Mouse (Mus musculus) neutrophil, adult 5-6 weeks (primary cell): Measurements from ENCODE around the gene Irgm2. TPM values are rescaled to one million over a fixed set of nuclear protein-coding genes. Genes with fewer than 3 reads are reported as not detected.

Experiments used
- ATAC-seq: fragments of 151-379, 151-347 bp; 2 replicates; pipeline ENCODE4 v1.8.0; 2017; ENCODE audit warnings: mild to moderate bottlenecking, moderate TSS enrichment; ENCODE audit not compliant: insufficient number of reproducible peaks, poor library complexity, low FRiP score, severe bottlenecking; ENCODE audit errors: extremely low read depth
- total RNA-seq: library from RNA; stranded (forward); fragments of 200-1000 nt; gene quantifications from 2 replicates; pipeline ENCODE4 v1.2.3, GENCODE M21; 2017

The Irgm2 gene
- total RNA-seq, 1 experiment from 2014 or later: 66.7 TPM

DNA sequence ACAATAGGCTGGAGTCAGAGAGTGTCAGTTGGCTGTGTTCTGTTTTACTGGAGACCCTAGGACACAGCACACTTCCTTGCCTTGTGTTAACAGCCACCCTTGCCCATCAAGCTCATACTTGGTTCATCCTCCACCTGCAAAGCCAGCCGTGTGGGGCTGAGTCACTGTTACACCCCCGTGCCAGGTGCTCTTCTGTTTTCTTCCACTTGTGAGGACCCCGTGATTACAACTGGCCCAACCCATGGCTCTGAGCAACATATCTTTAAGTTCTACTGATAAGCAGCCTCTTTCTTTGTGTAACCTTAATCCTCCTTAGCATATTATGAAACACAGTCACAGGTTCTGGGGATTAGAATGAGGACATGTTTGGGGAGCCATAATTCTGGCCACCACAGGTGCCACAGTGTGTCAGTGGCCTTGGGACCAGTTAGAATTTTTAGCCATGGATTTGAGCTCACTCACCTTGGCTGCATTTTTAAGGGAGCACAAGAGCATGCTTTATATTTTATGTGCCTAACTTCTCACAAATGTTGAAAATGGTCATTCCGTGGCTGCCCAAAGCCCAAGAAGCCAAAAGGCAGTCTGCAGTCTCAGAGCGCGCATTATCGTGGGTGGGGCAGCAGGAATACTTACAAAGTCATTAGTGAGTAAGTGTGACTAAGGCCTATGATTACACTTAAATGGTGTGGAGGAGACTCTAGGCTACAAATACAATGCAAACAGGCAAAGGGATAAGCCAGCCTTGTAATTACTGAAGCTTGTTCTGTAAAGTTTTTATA, 50.0 kb downstream of the Irgm2 start:
- no peak for ATAC-seq

- no peak for ATAC-seq
These were observed 51.1 kb downstream of the Irgm2 start for GRCm38 (mm10) chr11:58250550-58250949.

GRCm38 (mm10) chr11:58254411-58254810, 55.0 kb downstream of the Irgm2 start:
- ATAC-seq: no peak

DNA sequence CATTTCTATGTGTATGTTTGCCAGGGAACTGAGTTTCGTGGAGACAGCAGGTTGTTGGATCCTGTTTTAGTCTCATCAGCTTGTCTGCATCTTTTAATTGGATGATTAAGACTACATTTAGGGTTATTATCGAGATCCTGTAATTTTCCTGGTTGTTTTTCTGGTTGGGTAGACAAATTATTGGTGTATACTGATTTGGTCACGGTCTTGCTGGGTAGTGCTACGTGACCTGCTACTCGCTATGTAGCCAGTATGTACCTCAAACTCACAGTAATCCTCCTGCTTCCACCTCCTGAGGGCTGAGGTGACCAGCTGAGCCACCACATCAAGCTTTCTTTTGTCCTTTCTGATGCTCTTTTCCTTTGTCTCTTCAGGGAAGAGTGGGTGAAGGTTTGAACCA, 58.4 kb downstream of the Irgm2 start:
- ATAC-seq: no peak

DNA sequence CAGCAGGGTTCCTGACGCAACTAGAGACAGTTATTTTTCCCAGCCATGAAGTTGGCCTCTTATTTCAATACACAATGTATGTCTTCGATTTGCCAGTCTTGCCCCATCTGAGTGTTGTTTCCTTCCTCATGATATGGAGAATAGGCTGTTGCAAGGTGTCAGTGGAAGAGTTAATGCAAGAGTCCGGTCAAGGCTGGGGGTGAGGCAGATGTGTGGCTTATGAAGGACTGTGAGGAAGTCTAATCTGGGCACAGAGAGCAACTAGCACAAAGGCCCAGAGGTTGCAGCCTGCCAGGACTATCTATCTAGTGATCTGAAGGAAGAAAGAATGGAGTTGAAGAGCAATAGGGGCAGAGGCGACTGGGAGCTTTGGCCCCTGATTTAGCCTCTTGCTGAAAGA, 60.7 kb downstream of the Irgm2 start:
- no peak for ATAC-seq

DNA sequence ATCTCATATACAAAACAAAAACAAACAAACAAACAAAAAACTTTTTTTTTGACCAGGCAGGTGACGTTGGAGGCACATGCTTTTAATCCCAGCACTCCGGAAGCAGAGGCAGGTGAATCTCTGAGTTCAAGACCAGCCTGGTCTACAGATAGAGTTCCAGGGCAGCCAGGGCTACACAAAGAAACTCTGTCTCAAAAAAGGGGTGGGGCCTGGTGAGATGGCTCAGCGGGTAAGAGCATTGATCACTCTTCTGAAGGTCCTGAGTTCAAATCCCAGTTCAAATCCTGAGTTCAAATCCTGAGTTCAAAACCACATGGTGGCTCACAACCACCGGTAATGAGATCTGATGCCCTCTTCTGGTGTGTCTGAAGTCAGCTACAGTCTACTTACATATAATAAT, 62.4 kb downstream of the Irgm2 start:
- ATAC-seq: no peak

GRCm38 (mm10) chr11:58262336-58262735, 62.9 kb downstream of the Irgm2 start:
- ATAC-seq: no peak

GRCm38 (mm10) chr11:58263516-58263915, 64.1 kb downstream of the Irgm2 start:
- no peak for ATAC-seq

GRCm38 (mm10) chr11:58264546-58264945, 65.1 kb downstream of the Irgm2 start:
- no peak for ATAC-seq

GRCm38 (mm10) chr11:58268285-58268684, 68.9 kb downstream of the Irgm2 start:
- no peak for ATAC-seq

Other genes with a start within 250 kb of the Irgm2 start
- gene Larp1, start 190.6 kb upstream of the Irgm2 start, total RNA-seq: 37.7 and 42.5 TPM in 2 replicates
- gene Gm12248, start 106.5 kb upstream of the Irgm2 start, total RNA-seq: not detected in 2 replicates
- gene Cnot8, start 95.5 kb upstream of the Irgm2 start, total RNA-seq: 63.9 and 75.6 TPM in 2 replicates
- 10.5 and 10.9 TPM in 2 replicates for gene Gemin5, start 31.1 kb upstream of the Irgm2 start, total RNA-seq
- 14.1 and 25.3 TPM in 2 replicates for gene Mrpl22, start 28.0 kb upstream of the Irgm2 start, total RNA-seq
- gene Igtp, start 62 bp upstream of the Irgm2 start, total RNA-seq: 43.5 and 46.2 TPM in 2 replicates
- gene 4930438A08Rik, start 75.2 kb downstream of the Irgm2 start, total RNA-seq: 0.98 TPM in 1 of 2 replicates, not detected in the other
- 18.3 and 21.7 TPM in 2 replicates for gene Zfp692, start 107.5 kb downstream of the Irgm2 start, total RNA-seq
- gene Zfp672, start 130.7 kb downstream of the Irgm2 start, total RNA-seq: 27.3 and 36.1 TPM in 2 replicates
- 20.5 and 34.0 TPM in 2 replicates for gene Sh3bp5l, start 131.1 kb downstream of the Irgm2 start, total RNA-seq
- not detected in 2 replicates for gene Lypd8, start 179.4 kb downstream of the Irgm2 start, total RNA-seq
- gene 1810065E05Rik, start 221.5 kb downstream of the Irgm2 start, total RNA-seq: not detected in 2 replicates
- gene Gm12253, start 232.9 kb downstream of the Irgm2 start, total RNA-seq: not detected in 2 replicates